Mouse (Mus musculus): ENCODE results near the gene Hexim1. TPM values are rescaled to one million over a fixed set of nuclear protein-coding genes. Genes with fewer than 3 reads are reported as not detected.

Gene Hexim1
- polyA plus RNA-seq, 1 experiment from 2014 or later, result 3.4 TPM

DNA sequence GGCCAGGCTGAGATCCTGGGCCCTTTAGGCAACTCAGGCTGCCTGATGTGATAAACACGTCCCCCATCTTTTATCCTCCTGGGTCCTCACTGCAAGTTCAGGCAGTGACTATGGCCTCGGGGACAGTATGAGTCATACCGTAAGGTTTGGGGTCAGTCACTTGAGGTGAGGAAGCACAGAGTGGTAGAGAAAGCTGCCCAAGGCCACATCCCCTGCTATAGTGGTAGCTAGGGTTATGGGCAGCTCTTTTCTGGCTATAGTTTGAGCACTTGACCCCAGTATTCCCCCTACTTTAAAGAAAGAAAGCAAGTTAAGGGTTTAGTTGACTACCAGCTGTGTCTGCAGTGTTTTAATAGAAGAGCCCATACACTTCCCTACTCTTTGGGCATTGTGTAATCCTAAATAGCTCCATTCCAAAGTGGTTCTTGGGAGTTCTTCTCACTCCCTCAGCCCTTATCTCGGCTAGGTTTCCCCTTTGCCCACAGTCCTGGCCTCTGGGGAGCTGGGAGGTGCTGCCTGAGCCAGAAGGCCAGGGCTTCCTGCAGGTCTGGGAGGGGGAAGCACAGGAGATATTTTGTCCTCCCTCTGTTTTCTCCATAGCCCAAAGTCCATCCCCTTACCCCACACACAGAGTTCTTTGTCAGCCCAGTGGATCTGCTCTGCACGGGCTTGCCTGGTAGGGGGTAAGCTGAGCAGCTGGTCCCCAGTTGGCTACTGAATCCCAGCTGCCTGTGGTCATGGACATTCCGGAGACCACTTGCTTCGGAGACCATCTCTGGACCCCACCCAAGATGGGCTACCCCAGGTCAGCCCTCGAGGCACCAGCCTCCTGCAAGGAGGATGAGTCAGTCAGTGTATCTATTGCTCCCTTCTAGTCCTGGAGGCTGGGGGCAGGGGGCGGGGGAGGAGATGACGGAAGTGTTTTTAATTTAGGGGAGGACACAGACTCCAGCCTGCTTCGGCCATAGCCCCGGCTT lies 28.6 kb downstream of the Hexim1 start:
- Histone ChIP-seq H3K4me3 (ENCODE audit: control insufficient read depth in 1 of 2, insufficient read depth in 1 of 2, low read depth in 1 of 2, low read length in 2 of 2) (no peak overlapping the region), H3K9ac (ENCODE audit: low read length) (no peak overlapping the region), H3K4me2 (ENCODE audit: low read length) (no peak overlapping the region), H3K27me3 (ENCODE audit: control insufficient read depth, insufficient read depth, low read length) (no peaks in the 10 kb centered on the region), H3K36me3 (ENCODE audit: control insufficient read depth, insufficient read depth, low read length) (0 out of 2 replicates have a peak, but pooled peaks cover 5% of the 10 kb centered on the region), H3K27ac (replicated peaks in 1 of 2; ENCODE audit: control insufficient read depth in 1 of 2, insufficient read depth in 1 of 2, low read depth in 2 of 2, low read length in 2 of 2) (peak overlapping the region in 1 of 2 experiments; percentile 1; a peak in 1 of 4 replicates), H3K4me1 (ENCODE audit: control insufficient read depth in 2 of 2, insufficient read depth in 2 of 2, low read length in 2 of 2) (peaks cover 35 to 41% of the 10 kb centered on the region in 2 experiments), H3K9me3 (ENCODE audit: control insufficient read depth, low read length) (no peaks in the 10 kb centered on the region)
- 38% methylated on average over 12 of the region's 12 CpGs for WGBS
- ATAC-seq (ENCODE audit: insufficient number of reproducible peaks, insufficient read depth, low FRiP score, low read depth), result no peak

DNA sequence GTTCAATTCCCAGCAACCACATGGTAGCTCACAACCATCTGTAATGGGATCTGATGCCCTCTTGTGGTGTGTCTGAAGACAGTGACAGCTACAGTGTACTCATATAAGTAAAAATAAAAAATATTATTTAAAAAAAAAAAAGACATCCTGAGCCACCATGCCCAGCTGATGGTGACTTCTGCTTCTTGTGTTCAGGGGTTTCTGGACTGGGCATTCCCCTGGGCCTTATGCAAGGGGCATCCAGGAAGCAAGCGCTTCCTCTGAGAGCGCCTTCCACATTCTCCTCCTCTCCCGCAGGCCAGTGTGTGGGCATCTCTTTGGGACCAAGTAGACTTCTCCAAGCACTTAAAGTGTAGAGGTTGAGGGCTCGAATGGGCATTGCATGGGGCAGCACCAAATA lies 30.4 kb downstream of the Hexim1 start:
- no peak for ATAC-seq (ENCODE audit: insufficient number of reproducible peaks, insufficient read depth, low FRiP score, low read depth)
- H3K4me3 ChIP-seq (ENCODE audit: control insufficient read depth in 1 of 2, insufficient read depth in 1 of 2, low read depth in 1 of 2, low read length in 2 of 2), result no peak overlapping the region
- no peaks in the 10 kb centered on the region for H3K9me3 ChIP-seq (ENCODE audit: control insufficient read depth, low read length)
- no peak overlapping the region for H3K9ac ChIP-seq (ENCODE audit: low read length)
- H3K27ac ChIP-seq (replicated peaks in 1 of 2; ENCODE audit: control insufficient read depth in 1 of 2, insufficient read depth in 1 of 2, low read depth in 2 of 2, low read length in 2 of 2), result no peak overlapping the region
- H3K27me3 ChIP-seq (ENCODE audit: control insufficient read depth, insufficient read depth, low read length), result no peaks in the 10 kb centered on the region
- WGBS, result 82% methylated on average over 4 of the region's 4 CpGs
- no peaks in the 10 kb centered on the region for H3K36me3 ChIP-seq (ENCODE audit: control insufficient read depth, insufficient read depth, low read length)
- peaks cover 25 to 29% of the 10 kb centered on the region in 2 experiments for H3K4me1 ChIP-seq (ENCODE audit: control insufficient read depth in 2 of 2, insufficient read depth in 2 of 2, low read length in 2 of 2)
- no peak overlapping the region for H3K4me2 ChIP-seq (ENCODE audit: low read length)

DNA sequence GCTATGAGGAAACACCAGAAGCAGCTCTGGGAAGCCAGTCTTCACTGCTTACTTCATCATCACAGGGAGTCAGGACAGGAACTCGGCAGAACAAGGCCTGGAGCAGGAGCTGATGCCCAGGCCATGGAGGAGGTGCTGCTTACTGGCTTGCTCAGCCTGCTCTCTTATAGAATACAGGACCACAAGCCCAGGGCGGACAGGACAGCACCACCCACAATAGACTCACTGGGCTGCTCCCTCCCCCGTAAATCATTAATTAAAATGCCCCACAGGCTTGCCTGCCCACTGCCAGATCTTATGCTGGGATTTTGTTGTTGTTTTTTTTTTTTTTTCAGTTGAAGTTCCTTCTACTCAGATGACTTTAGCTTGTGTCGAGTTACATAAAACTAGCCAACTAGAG lies 31.7 kb downstream of the Hexim1 start:
- no peaks in the 10 kb centered on the region for H3K27me3 ChIP-seq (ENCODE audit: control insufficient read depth, insufficient read depth, low read length)
- no peak overlapping the region for H3K9ac ChIP-seq (ENCODE audit: low read length)
- peak overlapping the region in 1 of 2 experiments; percentile 1; a peak in 1 of 4 replicates for H3K27ac ChIP-seq (replicated peaks in 1 of 2; ENCODE audit: control insufficient read depth in 1 of 2, insufficient read depth in 1 of 2, low read depth in 2 of 2, low read length in 2 of 2)
- no peak for ATAC-seq (ENCODE audit: insufficient number of reproducible peaks, insufficient read depth, low FRiP score, low read depth)
- peaks cover 11 to 15% of the 10 kb centered on the region in 2 experiments for H3K4me1 ChIP-seq (ENCODE audit: control insufficient read depth in 2 of 2, insufficient read depth in 2 of 2, low read length in 2 of 2)
- no peak overlapping the region for H3K4me3 ChIP-seq (ENCODE audit: control insufficient read depth in 1 of 2, insufficient read depth in 1 of 2, low read depth in 1 of 2, low read length in 2 of 2)
- 73% methylated on average over 4 of the region's 4 CpGs for WGBS
- no peak overlapping the region for H3K4me2 ChIP-seq (ENCODE audit: low read length)
- no peaks in the 10 kb centered on the region for H3K36me3 ChIP-seq (ENCODE audit: control insufficient read depth, insufficient read depth, low read length)
- no peaks in the 10 kb centered on the region for H3K9me3 ChIP-seq (ENCODE audit: control insufficient read depth, low read length)

DNA sequence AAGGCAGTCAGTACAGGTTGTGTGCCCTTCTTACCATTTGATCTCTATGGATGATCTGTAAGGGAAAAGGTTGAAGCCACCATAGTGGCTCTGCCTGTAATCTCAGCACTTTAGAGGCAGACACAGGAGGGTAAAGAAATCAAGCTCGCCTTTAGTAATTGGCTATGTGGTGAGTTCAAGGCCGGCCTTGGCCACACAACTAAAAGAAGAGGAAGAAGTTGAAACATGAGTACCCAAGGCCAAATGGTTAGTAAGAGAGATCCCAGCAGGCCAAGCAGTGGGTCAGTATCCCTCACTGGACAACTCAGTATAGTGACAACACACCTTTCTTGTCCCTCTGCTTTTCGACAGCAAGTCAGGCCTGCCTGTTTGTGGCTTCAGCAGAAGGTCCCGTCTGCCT lies 33.7 kb downstream of the Hexim1 start:
- H3K4me2 ChIP-seq (ENCODE audit: low read length), result no peak overlapping the region
- H3K36me3 ChIP-seq (ENCODE audit: control insufficient read depth, insufficient read depth, low read length), result no peaks in the 10 kb centered on the region

DNA sequence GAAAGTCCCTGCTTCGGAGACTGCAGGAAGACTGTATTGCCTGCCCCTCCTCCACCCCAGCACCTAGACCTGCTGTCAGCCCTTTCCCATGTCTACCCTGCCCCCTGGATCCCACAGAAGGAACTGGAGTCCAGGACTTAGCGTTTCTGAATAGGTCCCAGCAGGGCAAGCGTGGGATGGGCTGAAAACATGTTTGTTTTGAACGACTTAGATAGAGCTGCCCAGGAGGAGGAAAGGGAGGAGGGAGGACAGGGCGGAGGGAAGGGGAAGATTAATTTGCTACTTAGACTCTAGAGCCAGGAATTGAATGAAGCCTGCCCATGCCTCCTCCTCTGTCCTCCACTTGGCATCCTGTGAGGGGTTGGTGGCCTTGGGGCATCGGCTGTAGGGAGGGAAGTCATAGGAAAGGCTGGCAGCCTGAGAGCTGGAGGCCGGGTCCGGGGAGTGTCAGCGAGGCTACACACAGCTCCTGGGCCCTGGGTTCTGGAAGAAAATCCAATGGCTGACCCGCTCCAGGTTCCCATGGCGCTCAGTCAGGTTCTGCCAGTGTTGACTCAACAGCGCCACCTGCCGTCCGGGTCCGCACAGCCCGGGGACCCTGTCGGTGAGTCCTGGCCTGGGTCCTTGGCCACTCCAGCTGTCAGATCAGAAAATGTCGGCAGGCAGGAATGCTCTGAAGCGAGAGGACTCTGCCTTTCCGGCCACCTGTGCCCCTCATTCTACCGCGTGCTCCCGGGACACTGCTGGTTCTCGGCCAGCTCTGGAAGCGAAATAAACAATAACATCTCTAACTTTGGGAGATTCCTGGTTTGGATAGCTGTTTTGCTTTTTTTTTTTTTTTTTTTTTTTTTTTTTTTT lies 42.8 kb downstream of the Hexim1 start:
- H3K36me3 ChIP-seq (ENCODE audit: control insufficient read depth, insufficient read depth, low read length), result no peaks in the 10 kb centered on the region
- peaks cover 6 to 10% of the 10 kb centered on the region in 2 experiments; a peak in 2 of 4 replicates for H3K4me1 ChIP-seq (ENCODE audit: control insufficient read depth in 2 of 2, insufficient read depth in 2 of 2, low read length in 2 of 2)
- H3K9ac ChIP-seq (ENCODE audit: low read length), result peak overlapping the region; percentile 60
- WGBS, result 1% methylated on average over 25 of the region's 25 CpGs
- H3K27me3 ChIP-seq (ENCODE audit: control insufficient read depth, insufficient read depth, low read length), result no peaks in the 10 kb centered on the region
- peak overlapping the region; percentile 32 to 37 for H3K4me3 ChIP-seq (ENCODE audit: control insufficient read depth in 1 of 2, insufficient read depth in 1 of 2, low read depth in 1 of 2, low read length in 2 of 2)
- peak; percentile 92 for ATAC-seq (ENCODE audit: insufficient number of reproducible peaks, insufficient read depth, low FRiP score, low read depth)
- H3K4me2 ChIP-seq (ENCODE audit: low read length), result peak overlapping the region; percentile 71
- H3K27ac ChIP-seq (replicated peaks in 1 of 2; ENCODE audit: control insufficient read depth in 1 of 2, insufficient read depth in 1 of 2, low read depth in 2 of 2, low read length in 2 of 2), result peak overlapping the region in 1 of 2 experiments; percentile 53; a peak in 2 of 4 replicates
- no peaks in the 10 kb centered on the region for H3K9me3 ChIP-seq (ENCODE audit: control insufficient read depth, low read length)

More for the DNA sequence above, 33.7 kb downstream of the Hexim1 start:
- no peaks in the 10 kb centered on the region for H3K27me3 ChIP-seq (ENCODE audit: control insufficient read depth, insufficient read depth, low read length)
- H3K9me3 ChIP-seq (ENCODE audit: control insufficient read depth, low read length), result no peaks in the 10 kb centered on the region
- no peak overlapping the region for H3K27ac ChIP-seq (replicated peaks in 1 of 2; ENCODE audit: control insufficient read depth in 1 of 2, insufficient read depth in 1 of 2, low read depth in 2 of 2, low read length in 2 of 2)
- ATAC-seq (ENCODE audit: insufficient number of reproducible peaks, insufficient read depth, low FRiP score, low read depth), result no peak
- H3K4me3 ChIP-seq (ENCODE audit: control insufficient read depth in 1 of 2, insufficient read depth in 1 of 2, low read depth in 1 of 2, low read length in 2 of 2), result no peak overlapping the region
- H3K9ac ChIP-seq (ENCODE audit: low read length), result no peak overlapping the region
- H3K4me1 ChIP-seq (ENCODE audit: control insufficient read depth in 2 of 2, insufficient read depth in 2 of 2, low read length in 2 of 2), result peaks cover 2 to 4% of the 10 kb centered on the region in 2 experiments; a peak in 3 of 4 replicates
- WGBS, result 88% methylated on average over 4 of the region's 4 CpGs

DNA sequence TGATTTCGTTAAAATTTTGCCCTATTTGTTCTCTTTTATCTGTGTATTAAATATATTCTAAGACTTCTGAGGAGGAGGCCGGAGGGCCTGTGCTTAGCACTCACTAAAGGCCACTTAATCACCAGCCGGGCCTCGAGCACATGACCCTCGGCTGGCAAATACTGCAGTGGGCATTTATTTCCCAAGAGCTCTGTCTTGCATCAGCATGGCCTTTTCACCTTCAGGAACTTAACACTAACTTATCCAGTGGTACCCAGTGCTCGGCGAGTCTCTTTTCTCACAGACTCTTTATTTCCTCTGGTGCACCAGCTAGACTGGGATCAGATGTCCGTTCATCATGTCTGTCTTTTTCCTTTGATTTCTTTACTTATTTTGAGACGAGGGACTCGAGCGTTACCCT lies 44.7 kb downstream of the Hexim1 start:
- 87% methylated on average over 11 of the region's 11 CpGs for WGBS
- Histone ChIP-seq H3K4me3 (ENCODE audit: control insufficient read depth in 1 of 2, insufficient read depth in 1 of 2, low read depth in 1 of 2, low read length in 2 of 2) (no peak overlapping the region), H3K9ac (ENCODE audit: low read length) (no peak overlapping the region), H3K4me2 (ENCODE audit: low read length) (no peak overlapping the region), H3K27me3 (ENCODE audit: control insufficient read depth, insufficient read depth, low read length) (no peaks in the 10 kb centered on the region), H3K4me1 (ENCODE audit: control insufficient read depth in 2 of 2, insufficient read depth in 2 of 2, low read length in 2 of 2) (peaks cover 8 to 13% of the 10 kb centered on the region in 2 experiments; a peak in 3 of 4 replicates), H3K9me3 (ENCODE audit: control insufficient read depth, low read length) (no peaks in the 10 kb centered on the region), H3K36me3 (ENCODE audit: control insufficient read depth, insufficient read depth, low read length) (no peaks in the 10 kb centered on the region), H3K27ac (replicated peaks in 1 of 2; ENCODE audit: control insufficient read depth in 1 of 2, insufficient read depth in 1 of 2, low read depth in 2 of 2, low read length in 2 of 2) (no peak overlapping the region)
- no peak for ATAC-seq (ENCODE audit: insufficient number of reproducible peaks, insufficient read depth, low FRiP score, low read depth)

DNA sequence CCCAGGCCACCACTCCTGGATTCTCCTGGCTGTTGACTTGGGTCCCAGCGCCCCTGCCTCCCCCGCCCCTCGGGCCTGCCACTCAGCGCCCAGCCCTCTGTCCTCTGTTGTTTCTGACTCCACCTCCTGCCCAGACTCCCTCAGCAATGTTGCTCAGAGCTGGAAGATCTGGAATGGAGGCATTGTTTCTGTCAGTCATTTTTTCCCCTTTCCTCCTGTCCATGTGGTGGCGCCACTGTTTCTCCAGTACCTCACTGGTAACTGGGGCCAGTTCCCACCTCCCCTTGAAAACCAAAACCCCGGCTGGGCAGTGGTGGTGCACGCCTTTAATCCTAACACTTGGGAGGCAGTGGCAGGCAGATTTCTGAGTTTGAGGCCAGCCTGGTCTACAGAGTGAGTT lies 45.4 kb downstream of the Hexim1 start:
- 0 out of 2 replicates have a peak, but pooled peaks cover 2% of the 10 kb centered on the region for H3K9me3 ChIP-seq (ENCODE audit: control insufficient read depth, low read length)

More for the DNA sequence above, 45.4 kb downstream of the Hexim1 start:
- H3K27ac ChIP-seq (replicated peaks in 1 of 2; ENCODE audit: control insufficient read depth in 1 of 2, insufficient read depth in 1 of 2, low read depth in 2 of 2, low read length in 2 of 2), result no peak overlapping the region
- no peaks in the 10 kb centered on the region for H3K36me3 ChIP-seq (ENCODE audit: control insufficient read depth, insufficient read depth, low read length)
- no peak overlapping the region for H3K4me3 ChIP-seq (ENCODE audit: control insufficient read depth in 1 of 2, insufficient read depth in 1 of 2, low read depth in 1 of 2, low read length in 2 of 2)
- H3K9ac ChIP-seq (ENCODE audit: low read length), result no peak overlapping the region
- H3K4me2 ChIP-seq (ENCODE audit: low read length), result no peak overlapping the region
- WGBS, result 71% methylated on average over 7 of the region's 7 CpGs
- no peak for ATAC-seq (ENCODE audit: insufficient number of reproducible peaks, insufficient read depth, low FRiP score, low read depth)
- peaks cover 8 to 13% of the 10 kb centered on the region in 2 experiments; a peak in 3 of 4 replicates for H3K4me1 ChIP-seq (ENCODE audit: control insufficient read depth in 2 of 2, insufficient read depth in 2 of 2, low read length in 2 of 2)
- no peaks in the 10 kb centered on the region for H3K27me3 ChIP-seq (ENCODE audit: control insufficient read depth, insufficient read depth, low read length)
